Mouse (Mus musculus) left cerebral cortex, postnatal 4 days (tissue): ENCODE results near the gene Stoml3. TPM values are rescaled to one million over a fixed set of nuclear protein-coding genes. Genes with fewer than 3 reads are reported as not detected.

Experiments used
- total RNA-seq, 2 experiments: library from RNA; stranded (reverse); gene quantifications; 2 replicates each; pipeline ENCODE4 v1.2.3; 2021

Gene Stoml3
- total RNA-seq, 2 experiments from 2014 or later = not detected

Other genes with a start within 250 kb of the Stoml3 start
- 10 to 100 TPM; 14.0 to 14.5 TPM for gene Nhlrc3, start 25.3 kb upstream of the Stoml3 start, total RNA-seq
- gene Proser1, start 25.0 kb upstream of the Stoml3 start, total RNA-seq = 10 to 100 TPM; 30.2 to 30.3 TPM
- gene Frem2, start 168.7 kb downstream of the Stoml3 start, total RNA-seq = 10 to 100 TPM in 1 of 2 experiments, 1 to 10 TPM in 1; 8.3 to 14.7 TPM